Mouse (Mus musculus) c-Kit-negative CD71-positive TER-119-positive erythroid progenitor cells, embryonic 14.5 days (primary cell): ENCODE data around the gene Mdk.

Experiments used
- DNase-seq: peaks from one replicate; pipeline ENCODE4 v3.0.0-alpha.2; 2013; ENCODE audit warnings: low read depth, low spot score

The Mdk gene

GRCm38 (mm10) chr2:91932160-91932711, at the start of gene Mdk:
TSS of gene Mdk (minus strand) at chr2:91932297.
- no peak for DNase-seq

DNA sequence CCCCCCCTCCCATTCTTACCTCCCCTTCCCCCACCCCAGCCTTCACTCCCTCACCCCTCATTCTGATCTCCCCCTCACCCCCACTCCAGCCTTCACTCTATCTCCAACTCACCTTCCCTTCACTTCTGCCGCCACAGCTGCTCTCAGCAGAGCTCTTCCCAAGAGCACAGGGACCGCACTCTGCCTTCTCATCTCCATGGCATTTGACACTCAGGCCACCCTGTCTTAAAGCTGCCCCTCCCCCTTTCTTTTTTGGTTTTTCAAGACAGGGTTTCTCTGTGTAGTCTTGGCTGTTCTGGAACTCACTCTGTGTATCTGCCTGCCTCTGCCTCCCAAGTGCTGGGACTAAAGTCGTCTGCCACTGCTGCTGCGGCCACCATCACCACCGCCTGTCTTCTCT, 48.7 kb upstream of the Mdk start:
- DNase-seq: no peak

- no peak for DNase-seq
Measured at GRCm38 (mm10) chr2:91980245-91980644, 48.1 kb upstream of the Mdk start.

DNA sequence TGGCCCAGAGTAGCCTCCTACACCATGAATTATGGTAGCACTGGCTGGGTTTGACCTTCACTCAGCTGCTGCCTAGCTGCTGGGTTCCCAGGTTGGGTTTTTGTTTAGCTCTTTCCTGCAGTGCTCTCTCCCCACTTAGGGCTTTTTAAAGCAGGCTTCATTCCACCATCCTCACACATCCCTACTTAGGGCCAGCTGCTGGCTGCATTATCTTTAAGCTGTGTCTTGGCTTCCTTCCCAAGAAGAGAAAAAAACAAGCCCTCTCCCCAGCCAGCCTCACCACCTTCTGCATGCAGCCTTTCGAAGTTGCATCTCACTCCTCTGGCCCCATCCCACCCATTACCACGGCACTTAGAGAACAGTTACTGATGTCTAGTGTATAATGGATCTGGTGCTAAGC, 46.5 kb upstream of the Mdk start:
- DNase-seq: no peak

GRCm38 (mm10) chr2:91977960-91978359, 45.9 kb upstream of the Mdk start:
- DNase-seq: no peak

DNA sequence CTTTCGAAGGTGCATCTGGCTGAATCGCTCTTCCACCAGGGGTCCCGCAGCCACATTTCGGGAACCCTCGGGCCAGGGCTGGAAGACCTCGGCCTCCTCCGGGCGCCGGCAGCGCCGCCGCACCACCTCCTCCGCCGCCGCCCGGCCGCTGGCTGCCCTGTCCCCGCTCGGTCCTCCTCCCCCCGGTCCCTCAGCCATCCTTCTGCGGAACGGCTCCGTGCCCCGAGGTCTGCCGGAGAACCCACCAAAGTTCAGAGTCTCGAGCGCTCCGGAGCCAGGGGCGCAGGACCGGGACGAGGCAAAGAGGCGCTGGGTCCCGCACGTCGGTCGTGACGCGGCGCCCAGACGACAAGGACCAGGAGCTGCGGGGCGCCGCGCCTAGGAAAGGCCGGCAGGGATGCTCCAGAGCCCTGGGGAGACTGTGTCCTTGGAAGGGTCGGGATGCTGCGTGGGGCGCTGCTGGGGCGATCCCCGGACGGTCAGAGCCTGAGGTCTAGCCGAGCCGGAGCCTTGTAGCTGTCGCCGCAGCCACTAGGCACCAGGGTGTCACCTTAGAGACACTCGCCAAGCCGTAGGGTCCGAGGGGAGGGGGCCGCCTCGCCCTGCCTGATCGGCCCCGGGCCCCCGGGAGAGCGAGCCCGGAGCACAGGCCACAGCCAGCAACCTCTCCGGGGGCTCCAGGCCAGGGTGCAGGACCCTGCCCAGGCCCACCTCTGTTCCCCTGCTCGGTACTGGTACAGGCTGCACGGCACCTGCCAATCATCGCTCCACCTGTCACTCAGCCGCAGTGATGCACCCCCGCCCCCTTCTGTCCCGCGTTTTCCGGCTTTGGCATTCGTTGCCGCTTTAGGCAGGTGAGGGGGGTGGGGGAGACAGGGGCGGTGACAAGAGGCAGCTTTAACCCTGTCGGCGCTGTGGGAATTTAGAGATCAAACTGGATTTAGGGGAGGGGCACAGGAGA, 43.8 kb upstream of the Mdk start, which contains the start of gene Dgkz:
Gene Dgkz, minus strand, starts transcription at position 284 of the 961 bp plus-strand sequence.
- DNase-seq: no peak

GRCm38 (mm10) chr2:91973416-91974135, 41.5 kb upstream of the Mdk start:
- no peak for DNase-seq

- no peak for DNase-seq
Measured at GRCm38 (mm10) chr2:91972121-91972566, 40.0 kb upstream of the Mdk start.

GRCm38 (mm10) chr2:91971231-91972097, 39.4 kb upstream of the Mdk start:
- DNase-seq: no peak

DNA sequence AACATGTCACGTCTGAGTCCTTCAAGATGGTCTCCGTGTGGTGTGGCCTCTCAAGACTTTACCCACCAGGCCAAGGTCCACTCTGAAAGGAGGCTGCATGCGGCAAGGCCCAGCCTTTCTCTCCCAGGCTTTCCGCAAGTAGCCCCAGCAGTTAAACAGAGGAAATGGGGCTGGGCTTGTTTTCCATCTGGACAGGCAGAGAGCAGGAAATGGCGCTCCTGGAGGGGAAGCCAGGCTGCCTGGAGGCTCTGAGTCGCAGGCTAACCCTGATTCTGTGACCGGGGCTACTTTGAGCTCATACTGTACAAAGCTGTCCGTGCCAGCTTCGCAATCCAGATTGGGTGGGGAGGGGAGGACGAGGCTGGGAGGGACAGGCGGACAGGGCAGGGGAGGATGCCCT, 35.9 kb upstream of the Mdk start:
- no peak for DNase-seq

GRCm38 (mm10) chr2:91966367-91966766, 34.3 kb upstream of the Mdk start:
- no peak for DNase-seq

DNA sequence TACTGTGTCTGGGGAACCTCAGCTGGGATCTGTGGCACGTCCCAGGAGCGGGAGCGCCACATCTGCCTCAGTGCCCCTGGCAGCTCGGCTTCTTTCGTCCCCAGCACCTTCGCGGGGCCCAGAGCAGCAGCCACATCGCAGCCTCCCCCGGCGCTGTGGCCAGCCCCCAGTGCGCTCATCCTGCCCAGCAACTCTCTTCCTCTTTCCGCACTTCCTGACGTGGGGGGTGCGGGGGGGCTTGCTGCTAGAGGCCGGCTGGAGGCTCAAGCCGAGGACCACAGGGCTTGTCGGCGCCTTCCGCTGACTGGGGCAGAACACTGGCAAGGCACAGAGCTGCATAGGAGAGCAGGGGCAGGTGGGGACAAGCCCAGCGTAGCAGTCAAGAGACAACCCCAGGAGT, 33.3 kb upstream of the Mdk start:
- no peak for DNase-seq

GRCm38 (mm10) chr2:91964610-91965204, 32.6 kb upstream of the Mdk start:
- DNase-seq: no peak

- DNase-seq: peak; percentile 75
Measured at GRCm38 (mm10) chr2:91963443-91963932, 31.4 kb upstream of the Mdk start.

DNA sequence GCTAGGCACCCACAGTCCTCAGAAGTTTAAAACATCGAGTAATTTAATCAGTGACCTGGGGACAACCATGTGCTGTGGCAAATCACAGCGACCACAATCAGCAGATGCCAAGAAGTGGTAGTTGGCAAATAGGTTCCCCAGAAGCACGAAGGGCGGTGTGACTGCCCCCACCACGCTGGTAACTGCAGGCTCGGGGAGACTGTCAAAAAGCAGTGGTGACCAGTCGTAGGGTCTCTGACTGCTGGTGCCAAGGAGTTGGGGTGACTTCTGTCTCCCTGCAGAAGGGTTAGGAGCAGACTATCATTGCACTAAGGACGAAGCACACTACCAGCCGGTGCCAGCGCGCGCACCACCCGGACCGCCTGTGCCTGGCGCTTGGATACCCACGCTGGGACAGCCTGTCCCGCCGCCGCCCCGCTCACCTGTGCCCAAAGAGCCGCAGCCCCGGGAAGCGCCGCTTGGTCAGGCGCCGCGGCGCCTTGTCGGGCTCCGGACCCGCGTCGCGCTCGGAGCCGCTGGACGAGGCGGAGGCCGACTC, 30.8 kb upstream of the Mdk start:
- no peak for DNase-seq

- no peak for DNase-seq
Measured at GRCm38 (mm10) chr2:91961901-91962761, 30.0 kb upstream of the Mdk start.

- no peak for DNase-seq
Measured at GRCm38 (mm10) chr2:91960459-91960858, 28.4 kb upstream of the Mdk start.

DNA sequence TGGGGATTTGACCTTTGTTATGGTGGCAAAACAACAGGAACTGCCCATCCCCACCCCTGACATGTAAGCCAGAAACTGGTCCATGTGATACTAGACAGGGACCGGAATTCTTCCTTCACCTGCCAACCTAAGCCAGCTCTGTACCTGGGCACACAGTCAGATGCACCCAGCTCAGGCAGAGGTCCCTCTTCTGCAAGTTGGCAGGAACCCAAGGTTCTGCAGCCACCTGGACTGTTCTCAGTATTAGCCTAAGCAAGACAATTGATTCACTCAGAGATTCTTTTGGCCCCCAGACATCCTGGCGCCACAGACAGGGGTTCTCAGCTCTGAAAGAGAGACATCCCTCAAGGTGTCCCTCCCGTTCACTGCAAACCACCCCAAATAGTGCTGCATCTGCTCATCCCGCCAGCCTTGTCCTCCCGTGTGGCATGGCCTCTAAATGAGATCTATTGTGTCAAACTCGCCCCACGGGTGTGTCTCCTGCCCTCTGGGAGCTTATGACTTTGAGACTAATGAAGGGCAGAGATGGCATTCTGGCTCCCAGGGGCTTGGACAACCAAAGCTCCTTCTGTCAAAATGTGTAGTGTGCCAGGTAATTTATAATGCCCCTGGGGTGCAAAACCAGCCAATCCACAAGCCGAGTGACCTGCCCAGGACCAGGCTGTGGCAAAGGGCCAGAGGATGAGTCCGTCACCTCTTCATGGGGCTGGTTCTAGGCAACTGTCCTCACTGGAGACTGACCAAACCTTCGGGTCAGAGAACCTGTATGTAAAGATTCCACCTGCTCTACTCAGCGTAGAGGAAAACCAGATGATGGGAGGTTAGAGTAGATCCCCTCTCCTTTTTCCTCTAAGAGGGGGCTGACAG, 27.7 kb upstream of the Mdk start:
- no peak for DNase-seq
